Mouse (Mus musculus) mouse embryonic stem cell (cell line): ENCODE data around the gene Hcfc1r1.

Source experiments
- in situ Hi-C, 2 experiments: fragments of 300-500 bp; cut with MboI; formaldehyde crosslinking; loops; 1 replicate in 1 of 2; 3 replicates in 1 of 2; pipeline ENCODE4 v1.14.3; 2019 to 2020; ENCODE audit warnings: low sequenced_read_pairs in 2 of 2, low pct_unique_long_range_greater_than_20kb in 1 of 2, mixed read lengths in 1 of 2; ENCODE audit not compliant: unreplicated experiment in 1 of 2

Gene Hcfc1r1

GRCm38 (mm10) chr17:23671519-23671918 lies 1.9 kb upstream of the Hcfc1r1 start:
- in situ Hi-C loops = loop anchor here in 1 of 2 experiments (5.0 kb wide), 1 partner anchor 36 kb away; no protein-coding TSS in a partner anchor

GRCm38 (mm10) chr17:23672761-23673160 lies 635 bp upstream of the Hcfc1r1 start:
- in situ Hi-C loops = loop anchor here in 1 of 2 experiments (5.0 kb wide), 1 partner anchor 35 kb away; no protein-coding TSS in a partner anchor

- in situ Hi-C loops = loop anchor here in 1 of 2 experiments (5.0 kb wide), 1 partner anchor 33 kb away; no protein-coding TSS in a partner anchor
Measured at GRCm38 (mm10) chr17:23674271-23674952, 1.0 kb downstream of the Hcfc1r1 start.

GRCm38 (mm10) chr17:23675127-23675526 lies 1.7 kb downstream of the Hcfc1r1 start:
- in situ Hi-C loops = no loop called here

- in situ Hi-C loops = no loop called here
Measured at GRCm38 (mm10) chr17:23675564-23676281, 2.3 kb downstream of the Hcfc1r1 start.

- in situ Hi-C loops = no loop called here
Measured at GRCm38 (mm10) chr17:23676473-23677031, 3.2 kb downstream of the Hcfc1r1 start.

- in situ Hi-C loops = no loop called here
Measured at GRCm38 (mm10) chr17:23677236-23677679, 3.9 kb downstream of the Hcfc1r1 start, which contains the start of gene Tnfrsf12a. TSS of gene Tnfrsf12a (minus strand) at chr17:23677468.

GRCm38 (mm10) chr17:23679127-23679835 lies 5.9 kb downstream of the Hcfc1r1 start, which contains the start of gene Cldn6:
TSS of gene Cldn6 (plus strand) at chr17:23679249.
- in situ Hi-C loops = no loop called here

GRCm38 (mm10) chr17:23680336-23680735 lies 6.9 kb downstream of the Hcfc1r1 start:
- in situ Hi-C loops = no loop called here

- in situ Hi-C loops = no loop called here
Measured at GRCm38 (mm10) chr17:23681086-23681485, 7.7 kb downstream of the Hcfc1r1 start.

GRCm38 (mm10) chr17:23682092-23682491 lies 8.7 kb downstream of the Hcfc1r1 start:
- in situ Hi-C loops = no loop called here

GRCm38 (mm10) chr17:23682530-23682929 lies 9.1 kb downstream of the Hcfc1r1 start:
- in situ Hi-C loops = no loop called here

GRCm38 (mm10) chr17:23683226-23683625 lies 9.8 kb downstream of the Hcfc1r1 start:
- in situ Hi-C loops = no loop called here

- in situ Hi-C loops = no loop called here
Measured at GRCm38 (mm10) chr17:23683856-23684672, 10.7 kb downstream of the Hcfc1r1 start, which contains the start of gene Cldn9. TSS of gene Cldn9 (minus strand) at chr17:23684026.

GRCm38 (mm10) chr17:23694491-23694890 lies 21.1 kb downstream of the Hcfc1r1 start:
- in situ Hi-C loops = no loop called here

GRCm38 (mm10) chr17:23695801-23696200 lies 22.4 kb downstream of the Hcfc1r1 start:
- in situ Hi-C loops = no loop called here

GRCm38 (mm10) chr17:23699131-23700077 lies 26.0 kb downstream of the Hcfc1r1 start:
- in situ Hi-C loops = no loop called here
